Mouse (Mus musculus) MEL (cell line): ENCODE results near the gene Efna3. TPM values are rescaled to one million over a fixed set of nuclear protein-coding genes. Genes with fewer than 3 reads are reported as not detected.

ENCODE experiments used
- DNase-seq: peaks from one replicate; pipeline ENCODE4 v3.0.0; 2011; ENCODE audit warnings: low read depth, low spot score
- H3K27ac ChIP-seq: 2 replicates; pipeline ENCODE4 v1.5.1; 2012; ENCODE audit warnings: low read depth, mild to moderate bottlenecking, control low read depth, low read length, moderate library complexity; ENCODE audit not compliant: control insufficient read depth
- H3K27me3 ChIP-seq, 2 experiments: fragments of 150-350 bp in 1 of 2; sonication (generic) in 1 of 2; 2 replicates each; pipeline ENCODE4 v1.6.1; 2012; ENCODE audit warnings: low read length in 2 of 2, mild to moderate bottlenecking in 2 of 2, improper control_type of control experiment in 1 of 2, moderate library complexity in 1 of 2; ENCODE audit not compliant: insufficient read depth in 2 of 2, control insufficient read depth in 1 of 2
- H3K36me3 ChIP-seq, 2 experiments: 2 replicates each; pipeline ENCODE4 v1.6.1; 2012 to 2014; ENCODE audit warnings: low read length in 2 of 2, improper control_type of control experiment in 1 of 2, inconsistent platforms in 1 of 2, mild to moderate bottlenecking in 1 of 2; ENCODE audit not compliant: insufficient read depth in 2 of 2, control insufficient read depth in 1 of 2
- H3K4me1 ChIP-seq, 2 experiments: fragments of 150-350 bp in 1 of 2; sonication (generic) in 1 of 2; 2 replicates each; pipeline ENCODE4 v1.6.1; 2012; ENCODE audit warnings: low read length in 2 of 2, improper control_type of control experiment in 1 of 2, mild to moderate bottlenecking in 1 of 2; ENCODE audit not compliant: insufficient read depth in 2 of 2, control insufficient read depth in 1 of 2
- H3K4me3 ChIP-seq, 2 experiments: fragments of 150-350 bp in 1 of 2; sonication (generic) in 1 of 2; 2 replicates each; pipeline ENCODE4 v1.5.1; 2012; ENCODE audit warnings: low read depth in 2 of 2, low read length in 2 of 2, mild to moderate bottlenecking in 2 of 2, moderate library complexity in 2 of 2, control low read depth in 1 of 2, improper control_type of control experiment in 1 of 2; ENCODE audit not compliant: control insufficient read depth in 1 of 2, insufficient read depth in 1 of 2
- H3K79me2 ChIP-seq: 2 replicates; pipeline ENCODE4 v1.6.1; 2012; ENCODE audit warnings: mild to moderate bottlenecking, low read length, moderate library complexity; ENCODE audit not compliant: control insufficient read depth, poor library complexity, insufficient read depth
- H3K9ac ChIP-seq: 2 replicates; pipeline ENCODE4 v1.6.1; 2012; ENCODE audit warnings: low read depth, mild to moderate bottlenecking, control low read depth, low read length, moderate library complexity; ENCODE audit not compliant: control insufficient read depth, poor library complexity, severe bottlenecking
- H3K9me3 ChIP-seq: fragments of 150-350 bp; sonication (generic); replicated peaks from 2 replicates; pipeline ENCODE4 v1.6.1; 2012; ENCODE audit warnings: mild to moderate bottlenecking, low read length, improper control_type of control experiment, moderate library complexity; ENCODE audit not compliant: insufficient read depth
- BHLHE40 ChIP-seq: IDR thresholded peaks from 2 replicates; pipeline ENCODE4 v1.6.1; 2012; ENCODE audit warnings: low read depth, mild to moderate bottlenecking, inconsistent platforms, low read length, improper control_type of control experiment, borderline replicate concordance
- CHD1 ChIP-seq: IDR thresholded peaks from 2 replicates; pipeline ENCODE4 v1.6.1; 2012; ENCODE audit warnings: low read depth, mild to moderate bottlenecking, inconsistent platforms, low read length, improper control_type of control experiment
- CTCF ChIP-seq, 3 experiments: IDR thresholded peaks in 2 of 3; conservative IDR thresholded peaks in 1 of 3; 2 replicates each; pipeline ENCODE4 v1.5.1; 2011 to 2012; ENCODE audit warnings: low read length in 3 of 3, low read depth in 2 of 3, mild to moderate bottlenecking in 2 of 3, improper control_type of control experiment in 1 of 3, inconsistent platforms in 1 of 3, mixed read lengths in 1 of 3, moderate library complexity in 1 of 3; ENCODE audit not compliant: control insufficient read depth in 1 of 3, insufficient read depth in 1 of 3, poor library complexity in 1 of 3, severe bottlenecking in 1 of 3
- HCFC1 ChIP-seq: IDR thresholded peaks from 2 replicates; pipeline ENCODE4 v1.6.1; 2012; ENCODE audit warnings: low read depth, mild to moderate bottlenecking, inconsistent platforms, low read length, improper control_type of control experiment, moderate library complexity
- JUND ChIP-seq: IDR thresholded peaks from 2 replicates; pipeline ENCODE4 v1.6.1; 2011; ENCODE audit warnings: low read depth, mild to moderate bottlenecking, improper control_type of control experiment, low read length
- MXI1 ChIP-seq: IDR thresholded peaks from 2 replicates; pipeline ENCODE4 v1.6.1; 2011; ENCODE audit warnings: mild to moderate bottlenecking, low read depth, low read length, improper control_type of control experiment
- NRF1 ChIP-seq: IDR thresholded peaks from 2 replicates; pipeline ENCODE4 v1.6.1; 2014; ENCODE audit warnings: low read depth, mild to moderate bottlenecking, inconsistent platforms, low read length, improper control_type of control experiment, moderate library complexity; ENCODE audit not compliant: poor library complexity, insufficient read depth, severe bottlenecking
- SIN3A ChIP-seq: IDR thresholded peaks from 2 replicates; pipeline ENCODE4 v1.6.1; 2012; ENCODE audit warnings: low read length, improper control_type of control experiment, inconsistent platforms
- TCF12 ChIP-seq: IDR thresholded peaks from 2 replicates; pipeline ENCODE4 v1.6.1; 2014; ENCODE audit warnings: low read depth, mild to moderate bottlenecking, inconsistent platforms, low read length, improper control_type of control experiment, moderate library complexity
- USF1 ChIP-seq: IDR thresholded peaks from 2 replicates; pipeline ENCODE4 v1.6.1; 2014; ENCODE audit warnings: low read depth, mild to moderate bottlenecking, inconsistent platforms, low read length, improper control_type of control experiment, moderate library complexity
- USF2 ChIP-seq, 2 experiments: IDR thresholded peaks; 2 replicates each; pipeline ENCODE4 v1.6.1; 2011 to 2012; ENCODE audit warnings: improper control_type of control experiment in 2 of 2, low read length in 2 of 2, borderline replicate concordance in 1 of 2, inconsistent platforms in 1 of 2, low read depth in 1 of 2, mild to moderate bottlenecking in 1 of 2; ENCODE audit not compliant: insufficient read depth in 1 of 2
- ZMIZ1 ChIP-seq: IDR thresholded peaks from 2 replicates; pipeline ENCODE4 v1.6.1; 2012; ENCODE audit warnings: low read depth, mild to moderate bottlenecking, inconsistent platforms, low read length, improper control_type of control experiment, moderate library complexity
- polyA plus RNA-seq, 2 experiments: library from polyadenylated mRNA; stranded (reverse) in 1 of 2; unstranded in 1 of 2; fragments of >175 nt in 1 of 2; fragments of >200 nt in 1 of 2; gene quantifications; 2 replicates each; pipeline versions ENCODE4 v1.2.1 to v1.2.4; 2012; ENCODE audit warnings: low replicate concordance in 2 of 2, low read depth in 1 of 2; ENCODE audit not compliant: insufficient read length in 2 of 2, insufficient read depth in 1 of 2, missing spikeins in 1 of 2
- total RNA-seq: library from RNA; depleted of rRNA; stranded (reverse); fragments of 300-350 nt; gene quantifications from 2 replicates; pipeline ENCODE4 v1.2.3, GENCODE M21; 2012; rRNA removed

The Efna3 gene
- total RNA-seq (0.54 and 0.78 TPM in 2 replicates), polyA plus RNA-seq (1 to 10 TPM in 1 of 2 experiments, not detected in 1; 1.2 TPM)

DNA sequence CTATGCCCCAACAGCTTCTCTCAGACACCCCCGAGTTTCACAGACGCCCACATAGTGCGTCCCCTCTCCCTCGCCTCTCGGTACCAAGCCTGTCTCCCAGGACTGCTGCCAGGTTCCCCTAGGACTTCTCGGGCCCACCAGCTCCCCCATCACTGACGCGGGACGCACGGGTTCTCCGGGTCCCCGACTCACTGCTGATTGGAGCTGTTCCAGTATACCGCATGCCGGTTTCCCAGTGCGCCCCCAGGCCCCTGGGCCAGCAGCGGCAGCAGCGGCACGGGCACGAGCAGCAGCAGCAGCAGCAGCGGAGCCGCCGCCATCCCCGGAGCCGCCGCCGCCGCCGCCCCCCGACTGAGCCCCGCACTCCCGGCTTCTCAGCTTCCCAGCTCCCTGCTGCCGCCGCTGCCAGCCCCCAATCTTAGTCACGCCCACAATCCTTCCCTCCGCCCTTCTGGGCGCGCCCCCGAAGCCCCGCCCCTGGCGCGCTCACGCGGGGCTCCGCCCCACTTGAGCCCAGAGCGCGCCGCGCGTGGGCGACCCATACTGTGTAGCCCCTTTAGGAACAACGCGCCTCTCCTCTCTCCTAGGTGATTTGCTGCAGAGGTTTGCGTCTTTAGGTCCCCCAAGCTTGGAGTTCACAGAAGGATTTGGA is at the start of gene Efna3:
Gene Efna3, minus strand, starts transcription at position 452 of the 652 bp plus-strand sequence.
- H3K27me3 ChIP-seq = peaks cover 15 to 22% of the 10 kb centered on the region in 2 experiments
- TF ChIP-seq USF1 (0 out of 2 replicates have a peak, but pooled peaks have one; percentile 30), NRF1 (no peak), MXI1 (peak; percentile 43; the same call in 1 of the 2 replicates), HCFC1 (0 out of 2 replicates have a peak, but pooled peaks have one; percentile 31)
- TF ChIP-seq, all 39 proteins: peak for 3
- Histone ChIP-seq H3K9ac (peak within 1 kb of the TSS; percentile 51), H3K79me2 (no peaks in the 10 kb centered on the region), H3K4me3 (peak within 1 kb of the TSS; percentile 59 to 74), H3K36me3 (no peaks in the 10 kb centered on the region), H3K4me1 (peaks cover 7 to 8% of the 10 kb centered on the region in 2 experiments), H3K27ac (no peak within 1 kb of the TSS), H3K9me3 (no peaks in the 10 kb centered on the region)
- peak; percentile 83 for DNase-seq

DNA sequence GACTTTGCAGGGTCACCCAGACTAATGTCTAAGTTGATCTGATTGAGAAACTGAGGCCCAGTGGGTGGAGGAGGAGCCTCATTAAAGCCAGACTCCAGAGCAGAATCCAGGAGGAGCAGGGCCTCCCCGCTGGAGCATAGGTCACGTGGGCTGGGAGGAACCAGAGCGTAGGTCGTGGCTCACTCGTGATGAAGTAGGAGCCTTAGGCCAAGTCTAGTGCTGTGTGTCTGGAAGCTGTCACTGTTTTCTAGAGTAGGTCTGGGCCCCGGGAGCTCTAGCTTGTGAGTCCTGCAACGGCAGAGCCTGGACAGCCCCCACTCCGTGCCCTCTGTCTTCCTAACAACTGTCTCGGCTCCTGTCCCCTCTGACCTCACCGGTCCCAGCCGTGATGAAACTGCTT is 44.6 kb upstream of the Efna3 start:
- no peak for DNase-seq
- no peak overlapping the region for H3K4me3 ChIP-seq
- H3K9me3 ChIP-seq = no peaks in the 10 kb centered on the region
- peaks cover 14 to 19% of the 10 kb centered on the region in 2 experiments for H3K27me3 ChIP-seq
- no peaks in the 10 kb centered on the region for H3K4me1 ChIP-seq
- H3K27ac ChIP-seq = no peak overlapping the region
- no peaks in the 10 kb centered on the region for H3K79me2 ChIP-seq
- H3K36me3 ChIP-seq = no peaks in the 10 kb centered on the region
- H3K9ac ChIP-seq = no peak overlapping the region
- TF ChIP-seq USF1 = 0 out of 2 replicates have a peak, but pooled peaks have one; percentile 21
- TF ChIP-seq SIN3A = no peak
- TF ChIP-seq TCF12 = no peak
- no peak for TF ChIP-seq BHLHE40
- TF ChIP-seq, all 39 proteins: peak for 1

- no peak for DNase-seq
These were observed 43.0 kb upstream of the Efna3 start for GRCm38 (mm10) chr3:89365486-89366414.

More at GRCm38 (mm10) chr3:89365486-89366414, 43.0 kb upstream of the Efna3 start:
- H3K4me3 ChIP-seq = no peak overlapping the region
- TF ChIP-seq CHD1 (no peak), JUND (no peak), USF2 (IDR thresholded peaks at IDR 0.05; ENCODE audit: borderline replicate concordance in 1 of 2, insufficient read depth in 1 of 2, low read depth in 1 of 2, low read length in 2 of 2) (no peak), BHLHE40 (no peak), CTCF (IDR thresholded peaks at IDR 0.05 in 2 of 3, conservative IDR thresholded peaks at IDR 0.05 in 1 of 3; ENCODE audit: control insufficient read depth in 1 of 3, insufficient read depth in 1 of 3, low read depth in 2 of 3, low read length in 3 of 3, poor library complexity in 1 of 3, severe bottlenecking in 1 of 3) (no peak), ZMIZ1 (no peak), MXI1 (no peak)
- TF ChIP-seq, all 39 proteins: peak for 0
- Histone ChIP-seq H3K27me3 (peaks cover 14 to 19% of the 10 kb centered on the region in 2 experiments), H3K79me2 (no peaks in the 10 kb centered on the region), H3K36me3 (no peaks in the 10 kb centered on the region), H3K27ac (no peak overlapping the region), H3K9me3 (no peaks in the 10 kb centered on the region), H3K4me1 (no peaks in the 10 kb centered on the region), H3K9ac (no peak overlapping the region)
